Mouse (Mus musculus) intestine, postnatal 0 days (tissue): ENCODE results near the gene Ubap2l. TPM values are rescaled to one million over a fixed set of nuclear protein-coding genes. Genes with fewer than 3 reads are reported as not detected.

ENCODE experiments used
- ATAC-seq: fragments of 200-750 bp; cut with Nextera tagmentation; 2 replicates; pipeline ENCODE4 v1.8.0; 2017; ENCODE audit warnings: mild to moderate bottlenecking, moderate TSS enrichment, moderate library complexity
- H3K27ac ChIP-seq: fragments of 300-500 bp; sonication (generic); 2 replicates; pipeline ENCODE4 v1.5.1; 2014; ENCODE audit warnings: mild to moderate bottlenecking, low read depth, low read length, moderate library complexity
- H3K27me3 ChIP-seq: fragments of 300-500 bp; sonication (generic); replicated peaks from 2 replicates; pipeline ENCODE4 v1.6.1; 2014; ENCODE audit warnings: low read length, mixed read lengths; ENCODE audit not compliant: control insufficient read depth, insufficient read depth
- H3K36me3 ChIP-seq: fragments of 300-500 bp; sonication (generic); 2 replicates; pipeline ENCODE4 v1.6.1; 2014; ENCODE audit warnings: mild to moderate bottlenecking, moderate library complexity; ENCODE audit not compliant: control insufficient read depth, insufficient read depth
- H3K4me1 ChIP-seq: fragments of 300-500 bp; sonication (generic); replicated peaks from 2 replicates; pipeline ENCODE4 v1.6.1; 2014; ENCODE audit warnings: antibody characterized with exemption, low read length, mixed read lengths; ENCODE audit not compliant: control insufficient read depth, insufficient read depth
- H3K4me2 ChIP-seq: fragments of 300-500 bp; sonication (generic); replicated peaks from 2 replicates; pipeline ENCODE4 v1.6.1; 2014; ENCODE audit warnings: low read depth, mild to moderate bottlenecking, moderate library complexity
- H3K4me3 ChIP-seq: fragments of 300-500 bp; sonication (generic); 2 replicates; pipeline ENCODE4 v1.5.1; 2014; ENCODE audit warnings: low read depth, low read length
- H3K9ac ChIP-seq: fragments of 300-500 bp; sonication (generic); 2 replicates; pipeline ENCODE4 v1.6.1; 2014; ENCODE audit warnings: mild to moderate bottlenecking, low read depth, low read length
- H3K9me3 ChIP-seq: fragments of 300-500 bp; sonication (generic); 2 replicates; pipeline ENCODE4 v1.6.1; 2016; ENCODE audit warnings: mixed run types; ENCODE audit not compliant: control insufficient read depth
- CTCF ChIP-seq: sonication (generic); IDR thresholded peaks from 2 replicates; pipeline ENCODE4 v1.5.1; 2016; ENCODE audit warnings: low read depth, mild to moderate bottlenecking, control low read depth, antibody characterized with exemption, moderate library complexity
- WGBS: fragments of 180-500 bp; shearing (Covaris S2); extraction: QIAGEN DNeasy Blood & Tissue Kit; methylation state at CpG from one replicate; pipeline ENCODE4 v1.1.7; 2014; 5-methylcytosine and 5-hydroxymethylcytosine counted together
- polyA plus RNA-seq: library from polyadenylated mRNA; unstranded; fragments of >200 nt; fragmentation: Nextera tagmentation; extraction: Ambion mirVana; gene quantifications from 2 replicates; pipeline ENCODE4 v1.2.1, GENCODE M21; 2015

The Ubap2l gene
- polyA plus RNA-seq, 1 experiment from 2014 or later, result 112 TPM

GRCm38 (mm10) chr3:90076921-90077716, 24.7 kb upstream of the Ubap2l start:
- Histone ChIP-seq H3K27me3 (no peaks in the 10 kb centered on the region), H3K27ac (no peak overlapping the region), H3K4me1 (0 out of 2 replicates have a peak, but pooled peaks cover 4% of the 10 kb centered on the region), H3K4me2 (0 out of 2 replicates have a peak overlapping the region, but pooled peaks have one; percentile 6), H3K9me3 (no peaks in the 10 kb centered on the region), H3K4me3 (no peak overlapping the region), H3K36me3 (no peaks in the 10 kb centered on the region), H3K9ac (no peak overlapping the region)
- peak; percentile 94 for TF ChIP-seq CTCF
- WGBS, result 14% methylated on average over 5 of the region's 5 CpGs
- ATAC-seq, result no peak

GRCm38 (mm10) chr3:90072294-90072693, 19.9 kb upstream of the Ubap2l start, which contains the start of gene Tpm3:
Tpm3 (plus strand) TSS chr3:90072649.
- WGBS, result 53% methylated on average over 4 of the region's 4 CpGs

GRCm38 (mm10) chr3:90069688-90070087, 17.3 kb upstream of the Ubap2l start:
- Histone ChIP-seq H3K9me3 (no peaks in the 10 kb centered on the region), H3K4me1 (no peaks in the 10 kb centered on the region), H3K4me3 (no peak overlapping the region), H3K27me3 (no peaks in the 10 kb centered on the region), H3K4me2 (no peak overlapping the region), H3K36me3 (no peaks in the 10 kb centered on the region), H3K27ac (no peak overlapping the region), H3K9ac (no peak overlapping the region)
- TF ChIP-seq CTCF, result no peak
- no peak for ATAC-seq
- WGBS, result 70% methylated on average over 7 of the region's 7 CpGs

More at GRCm38 (mm10) chr3:90072294-90072693, 19.9 kb upstream of the Ubap2l start, which contains the start of gene Tpm3:
- Histone ChIP-seq H3K9ac (no peak within 1 kb of the TSS), H3K4me1 (no peaks in the 10 kb centered on the region), H3K9me3 (no peaks in the 10 kb centered on the region), H3K36me3 (no peaks in the 10 kb centered on the region), H3K4me3 (no peak within 1 kb of the TSS), H3K27ac (no peak within 1 kb of the TSS), H3K27me3 (no peaks in the 10 kb centered on the region), H3K4me2 (no peak within 1 kb of the TSS)
- no peak for ATAC-seq
- TF ChIP-seq CTCF, result no peak

GRCm38 (mm10) chr3:90067851-90068250, 15.4 kb upstream of the Ubap2l start:
- 83% methylated on average over 4 of the region's 4 CpGs for whole genome bisulfite sequencing
- no peak for TF ChIP-seq CTCF
- no peak overlapping the region for H3K4me2 ChIP-seq

GRCm38 (mm10) chr3:90065553-90065952, 13.1 kb upstream of the Ubap2l start:
- 57% methylated on average over 3 of the region's 3 CpGs for WGBS
- no peak overlapping the region for H3K4me3 ChIP-seq

More at GRCm38 (mm10) chr3:90067851-90068250, 15.4 kb upstream of the Ubap2l start:
- Histone ChIP-seq H3K4me1 (no peaks in the 10 kb centered on the region), H3K9ac (no peak overlapping the region), H3K4me3 (no peak overlapping the region), H3K9me3 (no peaks in the 10 kb centered on the region), H3K36me3 (peaks cover 4% of the 10 kb centered on the region), H3K27me3 (no peaks in the 10 kb centered on the region), H3K27ac (no peak overlapping the region)
- no peak for ATAC-seq

GRCm38 (mm10) chr3:90064383-90064782, 12.0 kb upstream of the Ubap2l start:
- Histone ChIP-seq H3K9ac (no peak overlapping the region), H3K4me2 (no peak overlapping the region), H3K27me3 (no peaks in the 10 kb centered on the region), H3K9me3 (no peaks in the 10 kb centered on the region), H3K27ac (no peak overlapping the region), H3K4me1 (no peaks in the 10 kb centered on the region), H3K36me3 (peaks cover 27% of the 10 kb centered on the region), H3K4me3 (no peak overlapping the region)
- 83% methylated on average over 3 of the region's 3 CpGs for WGBS
- no peak for TF ChIP-seq CTCF
- no peak for ATAC-seq

More at GRCm38 (mm10) chr3:90065553-90065952, 13.1 kb upstream of the Ubap2l start:
- TF ChIP-seq CTCF, result peak; percentile 86
- ATAC-seq, result no peak
- Histone ChIP-seq H3K36me3 (peaks cover 23% of the 10 kb centered on the region), H3K4me1 (no peaks in the 10 kb centered on the region), H3K9me3 (no peaks in the 10 kb centered on the region), H3K9ac (no peak overlapping the region), H3K27ac (no peak overlapping the region), H3K27me3 (no peaks in the 10 kb centered on the region), H3K4me2 (no peak overlapping the region)
